Mouse (Mus musculus): Measurements from ENCODE around the gene Fam129b. TPM values are rescaled to one million over a fixed set of nuclear protein-coding genes. Genes with fewer than 3 reads are reported as not detected.

Gene Fam129b
- total RNA-seq, 4 experiments from 2014 or later: 19.1 to 26.8 (median 22.6) TPM

GRCm38 (mm10) chr2:32923551-32924250 is 47.8 kb downstream of the Fam129b start:
- DNase-seq (ENCODE audit: low spot score): no peak

- no peak for DNase-seq (ENCODE audit: low spot score)
Measured at GRCm38 (mm10) chr2:32924306-32924844, 48.5 kb downstream of the Fam129b start.

GRCm38 (mm10) chr2:32926330-32927075 is 50.6 kb downstream of the Fam129b start:
- DNase-seq (ENCODE audit: low spot score): no peak

- peak; percentile 28 for DNase-seq (ENCODE audit: low spot score)
Measured at GRCm38 (mm10) chr2:32927624-32928234, 51.8 kb downstream of the Fam129b start.

DNA sequence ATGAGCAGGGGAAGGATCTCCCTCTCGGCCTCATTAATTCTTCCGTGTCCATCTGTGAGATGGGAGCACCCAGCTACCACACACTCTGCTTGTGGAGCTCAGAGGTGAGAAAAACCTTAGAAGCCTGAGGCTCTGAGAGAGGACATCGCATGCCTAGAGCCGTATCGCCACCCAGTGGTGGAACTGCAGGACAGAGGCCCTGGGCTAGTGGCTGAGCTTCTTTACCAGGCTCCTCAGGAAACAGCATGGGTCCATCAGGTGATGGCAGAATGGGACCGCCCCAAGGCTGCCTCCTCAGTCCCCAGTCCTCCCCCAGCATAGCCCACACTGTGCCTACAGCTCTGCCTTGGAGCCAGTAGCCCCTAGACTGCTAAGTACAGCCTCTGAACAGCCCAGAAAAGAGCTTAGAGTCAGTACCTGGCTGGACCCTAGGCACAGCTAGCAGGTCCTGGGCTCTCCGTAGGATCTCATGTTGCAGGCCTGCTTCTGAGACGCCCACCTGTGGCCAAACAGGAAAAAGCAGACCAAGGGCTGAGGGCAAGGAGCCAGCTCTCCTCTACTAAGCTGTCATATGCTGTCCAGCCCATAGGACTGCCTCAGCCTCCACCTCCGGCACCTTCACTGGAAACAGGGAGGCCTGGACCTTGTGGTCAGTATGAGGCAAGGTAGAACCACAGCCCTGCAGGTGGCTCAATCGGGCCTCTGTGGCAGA is 52.5 kb downstream of the Fam129b start:
- DNase-seq (ENCODE audit: low spot score): peak; percentile 74

- DNase-seq (ENCODE audit: low spot score): no peak
Measured at GRCm38 (mm10) chr2:32928947-32929829, 53.3 kb downstream of the Fam129b start.

GRCm38 (mm10) chr2:32931730-32932129 is 55.8 kb downstream of the Fam129b start:
- DNase-seq (ENCODE audit: low spot score): no peak

DNA sequence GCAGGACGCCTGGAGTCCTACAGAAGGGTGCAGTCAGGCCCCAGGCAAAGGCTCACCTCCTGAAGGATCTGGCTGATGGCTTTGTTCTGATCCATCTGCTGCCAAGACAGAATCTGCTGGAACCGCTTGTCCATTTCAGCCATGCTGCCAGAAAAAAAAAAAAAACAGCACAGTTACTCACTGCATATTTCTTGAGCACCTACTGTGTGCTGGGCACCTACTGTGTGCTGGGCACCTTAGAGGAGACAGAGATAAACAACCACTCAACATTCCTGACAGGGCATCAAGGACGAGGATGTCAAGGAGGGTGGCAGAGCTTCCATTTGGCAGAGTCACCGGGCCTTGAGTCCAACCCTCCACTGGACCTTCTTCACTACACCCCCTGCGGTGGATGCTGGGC is 62.8 kb downstream of the Fam129b start:
- DNase-seq (ENCODE audit: low spot score): no peak

GRCm38 (mm10) chr2:32939418-32939817 is 63.5 kb downstream of the Fam129b start:
- peak; percentile 55 for DNase-seq (ENCODE audit: low spot score)

DNA sequence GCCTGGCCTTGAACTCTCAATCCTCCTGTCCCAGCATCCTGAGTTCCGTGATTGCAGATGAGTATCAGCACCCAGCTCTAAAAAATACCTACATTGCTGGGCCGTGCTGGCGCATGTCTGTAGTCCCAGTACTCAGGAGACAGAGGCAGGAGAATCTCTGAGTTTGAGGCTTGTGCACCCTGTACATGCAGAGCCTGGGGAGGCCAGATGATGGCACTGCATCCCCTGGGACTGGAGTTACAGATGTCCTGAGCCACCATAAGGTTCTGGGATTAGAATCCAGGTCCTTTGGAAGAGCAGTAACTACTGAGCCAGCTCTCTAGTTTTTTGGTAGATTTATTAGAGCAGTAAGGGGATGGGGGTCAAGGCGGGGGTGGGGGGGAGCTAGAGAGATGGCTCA is 64.6 kb downstream of the Fam129b start:
- no peak for DNase-seq (ENCODE audit: low spot score)

GRCm38 (mm10) chr2:32947454-32947853 is 71.5 kb downstream of the Fam129b start:
- DNase-seq (ENCODE audit: low spot score): no peak

DNA sequence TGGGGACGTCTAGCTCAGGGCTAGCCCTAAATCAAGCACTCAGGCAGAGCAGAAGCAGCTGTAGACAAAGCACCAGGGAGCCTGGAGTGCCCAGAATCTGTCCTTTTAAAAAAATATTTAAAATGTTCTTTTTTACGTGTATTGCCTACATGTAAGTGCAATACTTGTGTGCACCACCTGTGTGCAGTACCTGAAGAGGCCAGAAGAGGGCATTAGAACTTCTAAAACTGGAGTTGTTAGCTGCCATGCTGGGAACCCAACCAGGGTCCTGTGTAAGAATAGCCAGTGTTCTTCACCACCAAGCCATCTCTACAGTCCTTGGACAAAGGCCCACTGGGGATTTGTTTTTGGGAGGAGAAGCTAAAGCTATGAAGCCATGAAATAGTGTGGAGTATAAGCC is 78.7 kb downstream of the Fam129b start:
- DNase-seq (ENCODE audit: low spot score): no peak

DNA sequence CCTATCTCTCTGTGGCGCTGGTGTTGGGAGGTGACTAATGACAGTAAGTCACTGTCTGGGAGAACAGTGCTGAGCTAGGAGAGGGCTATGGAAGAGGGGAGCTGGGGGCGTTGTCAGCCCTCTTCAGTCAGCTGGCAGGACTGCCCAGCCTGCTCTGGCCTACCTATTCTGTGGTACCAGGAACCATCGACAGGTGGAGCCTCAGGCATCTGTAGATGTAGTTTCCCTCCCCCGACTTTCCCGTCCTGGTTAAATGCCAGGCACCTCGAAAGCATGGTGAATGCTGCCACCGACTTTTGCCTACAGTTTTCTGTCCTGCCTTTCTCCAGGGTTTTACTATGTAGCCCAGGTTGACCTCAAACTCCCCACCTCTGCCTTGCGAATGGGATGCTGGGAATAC is 81.4 kb downstream of the Fam129b start:
- DNase-seq (ENCODE audit: low spot score): no peak

DNA sequence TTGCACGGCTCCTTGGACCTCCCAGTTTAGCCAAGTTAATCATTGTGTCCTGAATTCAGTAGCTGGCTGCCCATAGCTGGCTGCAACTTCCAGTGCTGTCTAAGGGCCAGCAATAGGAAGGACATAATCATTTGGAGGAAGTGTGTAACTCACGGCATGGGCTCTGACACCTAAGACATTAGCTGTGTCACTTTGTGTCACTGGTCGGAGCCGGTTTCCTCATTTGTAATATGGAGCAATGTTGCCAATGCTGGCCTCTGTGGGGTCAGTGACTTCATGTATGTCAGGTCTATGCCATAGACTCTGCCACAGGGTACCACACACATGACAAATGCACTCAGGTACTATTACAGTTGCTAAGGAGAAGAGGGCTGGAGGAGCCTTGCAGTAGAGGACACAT is 84.4 kb downstream of the Fam129b start:
- no peak for DNase-seq (ENCODE audit: low spot score)

GRCm38 (mm10) chr2:32961192-32961995 is 85.5 kb downstream of the Fam129b start, which contains the start of the genes Rpl12 and Lrsam1:
Gene Rpl12, plus strand, starts transcription at chr2:32961559.
Gene Lrsam1, minus strand, starts transcription at chr2:32961614.
- DNase-seq (ENCODE audit: low spot score): peak; percentile 94

DNA sequence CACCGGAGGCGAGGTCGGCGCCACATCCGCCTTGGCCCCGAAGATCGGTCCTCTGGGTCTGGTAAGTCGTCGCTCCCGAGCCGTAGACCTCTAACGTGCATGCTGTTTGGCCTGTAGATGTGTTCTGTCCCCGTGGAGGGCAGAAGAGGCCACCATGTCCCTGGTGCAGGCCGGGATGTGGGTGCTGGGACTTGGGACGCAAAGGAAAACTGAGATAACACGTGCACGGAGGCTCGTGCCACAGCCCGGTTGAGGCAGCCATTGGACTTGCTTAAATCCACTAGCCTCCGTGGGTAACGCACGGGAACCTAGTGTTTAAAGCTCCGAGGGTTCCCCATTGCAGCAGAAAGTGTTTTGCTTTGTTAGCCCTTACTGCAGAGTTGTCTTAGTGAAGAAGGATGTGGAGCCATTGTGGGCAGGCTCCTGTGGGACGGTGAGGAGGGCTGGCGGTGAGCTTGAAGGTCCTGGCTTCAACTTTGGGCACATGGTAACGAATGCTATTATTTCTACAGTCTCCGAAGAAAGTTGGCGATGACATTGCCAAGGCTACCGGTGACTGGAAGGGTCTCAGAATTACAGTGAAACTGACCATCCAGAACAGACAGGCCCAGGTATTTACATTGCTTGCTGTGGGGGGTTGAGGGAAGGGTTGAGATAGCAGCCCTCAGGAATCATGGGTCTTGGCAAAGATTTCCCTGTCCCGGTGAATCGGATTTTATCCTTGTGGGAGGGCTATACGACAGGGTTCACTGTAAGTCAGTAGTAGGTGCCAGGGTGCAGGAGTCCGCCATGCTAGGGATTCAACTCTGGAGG is 86.4 kb downstream of the Fam129b start:
- no peak for DNase-seq (ENCODE audit: low spot score)

GRCm38 (mm10) chr2:32962875-32963220 is 86.9 kb downstream of the Fam129b start:
- no peak for DNase-seq (ENCODE audit: low spot score)

GRCm38 (mm10) chr2:32963544-32963943 is 87.6 kb downstream of the Fam129b start:
- DNase-seq (ENCODE audit: low spot score): no peak

DNA sequence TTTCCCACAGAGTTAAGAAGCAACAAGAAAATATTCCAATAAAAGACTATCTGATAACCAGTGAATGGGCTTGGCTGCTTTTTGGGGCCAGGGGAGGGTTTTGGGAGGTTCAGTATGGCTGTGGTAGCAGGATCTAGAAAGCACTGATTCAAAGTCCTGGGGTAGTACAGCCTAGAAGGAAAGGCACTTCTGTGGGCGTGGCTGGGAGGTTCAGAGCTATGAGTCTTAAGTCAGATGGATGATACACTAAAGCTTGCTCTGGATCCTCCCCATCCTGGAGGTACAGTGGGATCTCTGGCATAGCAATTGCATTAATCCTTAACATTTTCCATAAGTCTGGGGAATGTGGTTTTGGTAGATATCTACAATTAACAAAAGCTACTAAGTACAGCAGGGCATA is 88.1 kb downstream of the Fam129b start:
- no peak for DNase-seq (ENCODE audit: low spot score)

All from heart, adult 8-10 months (tissue).